Mouse (Mus musculus) megakaryocyte, adult 5-6 weeks (primary cell): ENCODE data around the gene Pnkd. TPM values are rescaled to one million over a fixed set of nuclear protein-coding genes. Genes with fewer than 3 reads are reported as not detected.
A peak's percentile ranks its signal among the peaks of the same experiment; 100 is the strongest.

Experiments
- ATAC-seq: 2 replicates; pipeline ENCODE4 v1.8.0; 2016; ENCODE audit warnings: mild to moderate bottlenecking, inconsistent platforms; ENCODE audit not compliant: poor library complexity, severe bottlenecking
- total RNA-seq, 2 experiments: library from RNA; stranded (forward) in 1 of 2; stranded (reverse) in 1 of 2; fragments of 153-499, 151-499 nt in 1 of 2; fragments of 221-1000, 200-1000 nt in 1 of 2; gene quantifications; 2 replicates each; pipeline versions ENCODE4 v1.2.3 to v1.2.4; 2015 to 2017

The Pnkd gene
- total RNA-seq, 2 experiments from 2014 or later, result 8.9 to 23.6 TPM

DNA sequence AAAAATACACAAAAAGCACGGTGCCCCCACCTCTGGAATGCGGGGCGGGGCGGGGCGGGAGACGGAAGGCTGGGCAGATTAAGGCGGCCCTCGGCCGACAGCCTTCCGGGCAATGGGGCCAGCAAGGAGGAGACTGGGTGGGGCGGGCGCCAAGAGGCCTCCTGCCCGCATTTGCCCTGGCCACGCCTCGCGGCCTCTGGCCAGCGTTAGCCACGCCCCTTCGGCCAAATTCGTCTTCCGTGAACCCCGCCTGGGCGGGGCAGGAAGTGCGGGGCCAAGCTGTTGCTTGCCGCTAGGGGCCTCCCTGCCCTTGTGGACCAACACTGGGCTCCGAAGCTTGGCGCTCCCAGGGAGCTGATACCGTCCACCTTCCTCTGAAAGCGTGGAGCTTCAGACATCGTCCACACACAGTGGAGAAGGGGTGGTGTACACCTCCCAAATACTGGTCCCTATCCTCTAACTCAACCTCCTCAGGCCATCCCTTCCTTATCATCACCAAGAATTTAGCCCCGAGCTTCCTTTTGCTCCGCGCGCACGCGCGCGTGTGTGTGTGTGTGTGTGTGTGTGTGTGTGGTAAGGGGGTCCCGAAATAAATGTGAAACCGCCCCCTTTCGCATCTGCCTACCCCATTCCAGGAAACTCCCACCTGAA is 112.7 kb downstream of the Pnkd start:
- ATAC-seq, result peak; percentile 86

DNA sequence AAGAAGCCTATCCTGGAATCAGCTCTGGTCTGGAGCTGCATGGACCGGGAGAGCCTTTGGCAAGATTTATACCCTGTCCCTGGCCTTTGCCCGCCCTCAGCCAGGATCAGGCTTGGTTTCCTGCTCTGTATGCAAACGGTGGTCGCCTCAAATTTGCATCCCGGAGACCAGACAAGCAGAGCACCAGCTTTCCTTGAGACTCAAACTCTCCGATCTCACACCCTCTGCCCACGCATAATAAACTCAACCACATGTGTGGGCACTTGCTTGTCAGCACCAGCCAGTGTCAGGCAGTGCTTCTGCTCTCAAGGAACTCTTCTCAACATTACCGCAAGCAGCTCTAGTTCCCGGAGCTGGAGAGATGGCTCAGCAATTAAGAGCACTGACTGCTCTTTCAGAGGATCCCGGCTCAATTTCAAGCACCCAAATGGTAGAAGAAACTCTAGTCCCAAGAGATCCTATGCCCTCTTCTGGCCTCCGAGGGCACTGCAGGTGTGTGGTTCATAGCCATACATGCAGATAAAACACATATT is 113.3 kb downstream of the Pnkd start:
- peak; percentile 25 for ATAC-seq

DNA sequence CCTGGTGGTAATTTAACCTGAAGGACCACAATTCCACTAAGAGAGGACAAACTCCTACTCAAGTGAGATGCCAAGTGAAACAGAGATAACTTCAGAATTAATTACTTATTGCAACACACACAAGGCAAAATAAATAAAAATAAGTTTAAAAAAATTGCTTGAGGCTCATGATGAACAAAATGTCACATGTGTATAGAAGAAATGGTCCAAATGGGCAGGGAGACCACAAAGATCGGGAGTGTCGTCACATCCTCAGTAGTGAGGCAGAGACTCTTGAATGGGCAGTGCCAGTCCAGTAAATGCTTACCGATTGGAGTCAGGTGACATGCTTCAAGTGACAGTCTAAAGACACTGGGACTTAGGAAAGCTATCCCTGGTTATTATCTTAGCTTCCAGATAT is 115.8 kb downstream of the Pnkd start:
- no peak for ATAC-seq

DNA sequence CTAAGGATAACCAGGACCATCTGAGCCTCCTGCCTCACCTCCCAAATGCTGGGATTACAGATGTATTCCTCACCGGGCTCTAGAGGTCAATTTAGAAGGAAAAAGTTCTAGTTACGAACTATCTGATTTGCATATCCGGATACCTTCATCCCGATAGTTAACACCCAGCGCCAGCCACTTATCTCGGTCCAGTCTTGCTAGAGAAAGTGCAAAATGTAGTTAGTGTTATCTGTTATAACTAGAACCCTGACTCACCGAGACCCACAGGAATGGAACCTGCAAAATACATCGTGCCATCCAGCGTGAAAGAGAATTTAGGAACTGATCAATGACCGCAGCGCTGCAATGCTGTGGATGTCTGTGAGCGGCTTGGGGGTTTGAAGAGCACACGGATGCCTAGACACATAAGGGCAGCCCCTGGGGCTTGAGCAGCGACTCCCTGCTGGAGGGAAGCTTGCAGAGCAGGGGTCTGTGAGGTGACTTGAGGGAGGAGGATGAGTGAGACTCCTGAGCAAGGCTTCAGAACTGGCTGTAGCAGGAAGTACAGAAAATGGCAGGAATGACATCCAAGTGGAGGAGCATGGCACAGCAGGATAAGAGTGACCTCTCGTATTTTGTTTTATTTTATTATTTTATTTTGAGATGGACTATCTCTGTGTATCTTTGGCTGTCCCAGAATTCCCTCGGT is 116.4 kb downstream of the Pnkd start:
- no peak for ATAC-seq

Other genes starting within 250 kb of the Pnkd start
- 4.9 and 5.5 TPM in 2 replicates for gene Tns1, start 160.5 kb upstream of the Pnkd start, total RNA-seq (2015)
- 2.9 and 3.2 TPM in 2 replicates for gene Tns1, start 160.5 kb upstream of the Pnkd start, total RNA-seq (2017)
- 0.25 and 0.38 TPM in 2 replicates for gene Rufy4, start 159.4 kb upstream of the Pnkd start, total RNA-seq (2015)
- 1.1 and 2.5 TPM in 2 replicates for gene Rufy4, start 159.4 kb upstream of the Pnkd start, total RNA-seq (2017)
- 63.7 and 72.6 TPM in 2 replicates for gene Cxcr2, start 130.9 kb upstream of the Pnkd start, total RNA-seq (2015)
- gene Cxcr2, start 130.9 kb upstream of the Pnkd start, total RNA-seq (2017), result 77.3 and 107 TPM in 2 replicates
- gene Cxcr1, start 90.3 kb upstream of the Pnkd start, total RNA-seq (2015), result 0.20 and 0.87 TPM in 2 replicates
- 0.18 TPM in 1 of 2 replicates, not detected in the other for gene Cxcr1, start 90.3 kb upstream of the Pnkd start, total RNA-seq (2017)
- gene Arpc2, start 48.8 kb upstream of the Pnkd start, total RNA-seq (2015), result 1,564 and 1,782 TPM in 2 replicates
- gene Arpc2, start 48.8 kb upstream of the Pnkd start, total RNA-seq (2017), result 803 and 834 TPM in 2 replicates
- gene Gpbar1, start 6.4 kb upstream of the Pnkd start, total RNA-seq (2015), result not detected in 2 replicates
- gene Gpbar1, start 6.4 kb upstream of the Pnkd start, total RNA-seq (2017), result not detected in 2 replicates
- 27.8 and 33.6 TPM in 2 replicates for gene Aamp, start 192 bp upstream of the Pnkd start, total RNA-seq (2015)
- gene Aamp, start 192 bp upstream of the Pnkd start, total RNA-seq (2017), result 48.2 and 59.5 TPM in 2 replicates
- gene Tmbim1, start 20.7 kb downstream of the Pnkd start, total RNA-seq (2015), result 13.6 and 15.5 TPM in 2 replicates
- 11.3 and 13.8 TPM in 2 replicates for gene Tmbim1, start 20.7 kb downstream of the Pnkd start, total RNA-seq (2017)
- gene Catip, start 77.2 kb downstream of the Pnkd start, total RNA-seq (2015), result 0.07 TPM in 1 of 2 replicates, not detected in the other
- 0.26 TPM in 1 of 2 replicates, not detected in the other for gene Catip, start 77.2 kb downstream of the Pnkd start, total RNA-seq (2017)
- gene Slc11a1, start 90.3 kb downstream of the Pnkd start, total RNA-seq (2015), result 54.7 and 60.8 TPM in 2 replicates
- gene Slc11a1, start 90.3 kb downstream of the Pnkd start, total RNA-seq (2017), result 46.2 and 48.1 TPM in 2 replicates
- 130 and 145 TPM in 2 replicates for gene Ctdsp1, start 106.6 kb downstream of the Pnkd start, total RNA-seq (2015)
- 53.2 and 61.1 TPM in 2 replicates for gene Ctdsp1, start 106.6 kb downstream of the Pnkd start, total RNA-seq (2017)
- not detected in 2 replicates for gene Vil1, start 124.4 kb downstream of the Pnkd start, total RNA-seq (2015)
- not detected in 2 replicates for gene Vil1, start 124.4 kb downstream of the Pnkd start, total RNA-seq (2017)
- gene Cnot9, start 221.1 kb downstream of the Pnkd start, total RNA-seq (2015), result 36.8 and 40.0 TPM in 2 replicates
- gene Cnot9, start 221.1 kb downstream of the Pnkd start, total RNA-seq (2017), result 58.0 and 71.2 TPM in 2 replicates